Mouse (Mus musculus): Measurements from ENCODE around the gene Ahcy.

GRCm38 (mm10) chr2:155075649-155076048 is 1.4 kb upstream of the Ahcy start:
- TF ChIP-seq EP300 (IDR thresholded peaks at IDR 0.05; ENCODE audit: low read depth) (no peak), CTCF (IDR thresholded peaks at IDR 0.05; ENCODE audit: low read depth) (no peak)
